Mouse (Mus musculus) kidney, adult 2 months (tissue): ENCODE results near the gene Rbm18.

Experiments used
- CTCF ChIP-seq: fragments of 200-500 bp; conservative IDR thresholded peaks from 2 replicates; pipeline ENCODE4 v1.5.1; 2011; ENCODE audit warnings: low read depth, mild to moderate bottlenecking, control low read depth, low read length, moderate library complexity, mixed read lengths; ENCODE audit not compliant: insufficient read depth, insufficient read length
- POLR2A ChIP-seq: fragments of 200-500 bp; IDR thresholded peaks from one replicate; pipeline ENCODE4 v1.6.1; 2011; ENCODE audit warnings: low read depth, low read length, control low read depth

- TF ChIP-seq CTCF (no peak), POLR2A (no peak)
Measured at GRCm38 (mm10) chr2:36135887-36136286, 686 bp downstream of the Rbm18 start.
